Mouse (Mus musculus) adipocyte (in vitro differentiated cells): Measurements from ENCODE around the gene Gm28269.

ENCODE experiments used
- DNase-seq: peaks from one replicate; pipeline ENCODE4 v3.0.0-alpha.2; 2016; ENCODE audit warnings: low spot score

The Gm28269 gene

DNA sequence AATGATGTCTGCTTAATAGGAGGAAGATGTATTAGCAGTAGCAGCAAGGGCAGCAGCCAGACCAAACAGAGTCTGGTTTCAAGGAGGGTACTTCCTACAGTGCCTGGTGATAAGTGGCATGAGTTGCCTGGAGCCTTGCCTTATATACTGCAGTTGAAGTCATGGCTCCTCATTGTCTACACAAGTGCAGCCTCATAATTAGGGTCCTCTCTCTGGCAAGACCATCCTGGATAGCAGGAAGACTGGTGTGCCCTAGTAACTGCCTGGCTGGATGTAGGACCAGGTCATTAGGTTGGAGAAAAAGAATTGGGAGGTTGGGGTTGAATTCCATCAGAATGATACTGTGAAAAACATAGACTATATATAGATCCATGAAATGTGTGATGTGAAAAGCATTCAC is at the start of gene Gm28269:
Gene Gm28269 (minus strand): TSS at position 101 of the 400 bp plus-strand sequence.
- no peak for DNase-seq

DNA sequence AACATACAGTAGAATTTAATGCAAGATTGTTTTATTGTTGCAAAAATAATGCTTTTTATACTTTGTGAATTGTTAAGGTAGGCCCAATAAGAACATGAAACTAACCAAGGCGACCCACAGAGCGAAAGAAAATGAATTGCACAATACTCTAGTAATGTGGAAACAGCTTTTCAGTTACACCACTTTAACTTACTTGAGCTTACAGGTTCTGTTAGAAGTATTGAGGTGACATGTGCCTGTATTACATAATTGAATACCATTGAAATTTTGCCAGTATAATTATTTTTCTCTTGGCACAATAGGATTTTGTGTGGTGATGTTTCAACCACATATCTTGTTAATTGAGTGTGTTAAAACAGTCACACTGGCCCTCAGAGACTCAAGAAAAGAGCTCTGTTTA is 28.0 kb downstream of the Gm28269 start:
- no peak for DNase-seq

DNA sequence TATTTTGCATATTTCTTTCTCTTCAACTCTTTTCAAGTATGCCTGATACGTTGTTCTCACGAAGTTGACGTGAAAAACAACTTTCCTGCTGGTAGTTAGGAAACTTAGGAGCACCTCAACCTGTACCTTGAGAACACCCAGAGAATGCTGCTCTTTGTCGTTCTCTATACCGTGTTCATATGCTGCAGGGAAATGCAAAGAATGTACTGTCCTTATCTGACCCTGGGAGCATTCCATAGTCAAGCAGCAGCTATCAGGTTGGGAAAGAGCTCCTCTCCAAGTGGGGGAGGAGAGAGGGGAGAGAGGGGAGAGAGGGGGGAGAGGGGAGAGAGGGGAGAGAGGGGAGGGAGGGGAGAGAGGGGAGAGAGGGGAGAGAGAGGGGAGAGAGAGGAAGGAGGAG is 29.6 kb downstream of the Gm28269 start:
- no peak for DNase-seq

DNA sequence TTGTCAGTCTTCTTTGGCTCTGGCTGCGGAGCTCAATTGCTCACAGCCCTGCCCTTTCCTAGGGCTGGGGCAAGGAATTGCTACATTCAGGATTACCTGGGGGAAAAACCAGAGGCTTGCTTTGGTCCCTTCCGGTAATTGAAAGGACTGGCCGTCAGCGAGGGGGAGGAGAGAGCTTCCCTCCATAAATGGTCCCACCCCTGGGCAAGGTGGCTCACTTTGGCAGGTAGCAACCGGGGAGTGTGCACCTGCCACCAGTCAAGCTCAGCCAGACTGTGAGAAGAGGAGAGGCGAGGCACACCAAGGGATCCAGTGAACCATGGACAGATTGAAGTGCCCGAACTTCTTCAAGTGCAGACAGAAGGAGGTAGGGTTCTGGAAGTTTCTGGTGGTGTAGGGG is 30.1 kb downstream of the Gm28269 start, which contains the start of gene Slc6a14:
Gene Slc6a14 (plus strand): TSS at position 68 of the 400 bp plus-strand sequence.
- DNase-seq: no peak

DNA sequence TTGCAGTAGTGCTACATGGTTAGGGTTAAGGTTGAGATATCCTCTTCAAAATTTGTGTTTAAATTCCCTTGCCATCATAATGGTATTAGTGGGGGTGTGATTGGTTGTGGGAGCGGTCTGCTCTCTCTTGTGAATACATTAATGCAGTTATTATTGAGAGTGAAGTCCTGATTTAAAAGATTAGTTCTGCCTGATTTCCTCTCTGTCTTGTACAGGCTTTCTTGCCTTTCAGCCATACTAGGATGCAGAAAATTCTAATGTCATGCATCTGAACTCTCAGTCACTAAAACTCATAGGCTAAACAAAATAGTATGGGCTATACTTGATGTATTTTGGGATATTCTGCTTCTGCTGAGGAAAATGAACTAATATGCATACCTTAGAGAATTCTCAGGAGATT is 40.4 kb downstream of the Gm28269 start:
- DNase-seq: no peak

DNA sequence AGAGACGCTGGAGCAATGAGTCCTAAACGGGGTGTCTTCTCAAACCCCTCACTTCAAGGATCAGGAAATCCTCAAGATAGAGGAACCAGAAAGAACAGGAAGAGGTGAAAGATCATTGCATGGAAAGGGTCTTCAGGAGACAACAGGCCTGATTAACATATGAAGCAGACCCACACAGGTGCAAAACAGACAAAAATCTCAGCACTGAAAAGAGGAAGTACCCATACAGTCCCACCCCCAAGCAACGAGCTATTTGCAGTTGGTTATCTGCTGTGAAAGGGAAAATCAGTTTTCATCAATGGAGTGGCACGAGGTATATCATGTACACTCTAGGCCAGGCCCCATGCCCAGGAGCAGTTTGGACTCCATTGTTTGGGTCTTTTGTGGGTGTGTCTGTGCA is 43.3 kb downstream of the Gm28269 start:
- DNase-seq: no peak

DNA sequence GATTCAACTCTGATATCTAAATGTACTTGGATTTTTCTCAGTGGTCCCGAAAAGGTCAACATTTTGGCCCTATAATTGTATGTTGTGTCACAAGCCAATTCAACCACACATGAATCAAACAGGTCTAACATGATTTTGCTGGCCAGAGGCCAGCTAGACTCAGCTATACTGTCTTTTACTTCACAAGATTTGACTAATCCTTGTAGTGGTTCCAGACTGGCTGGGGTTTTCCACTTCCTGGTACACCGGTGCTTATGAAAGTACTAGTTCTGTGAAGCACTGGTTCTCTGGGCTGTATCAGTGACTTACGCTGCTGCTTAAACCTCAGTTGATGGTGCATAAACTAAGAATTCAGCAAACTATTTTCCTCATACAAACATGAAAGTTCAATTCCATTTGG is 49.2 kb downstream of the Gm28269 start:
- DNase-seq: peak; percentile 5

DNA sequence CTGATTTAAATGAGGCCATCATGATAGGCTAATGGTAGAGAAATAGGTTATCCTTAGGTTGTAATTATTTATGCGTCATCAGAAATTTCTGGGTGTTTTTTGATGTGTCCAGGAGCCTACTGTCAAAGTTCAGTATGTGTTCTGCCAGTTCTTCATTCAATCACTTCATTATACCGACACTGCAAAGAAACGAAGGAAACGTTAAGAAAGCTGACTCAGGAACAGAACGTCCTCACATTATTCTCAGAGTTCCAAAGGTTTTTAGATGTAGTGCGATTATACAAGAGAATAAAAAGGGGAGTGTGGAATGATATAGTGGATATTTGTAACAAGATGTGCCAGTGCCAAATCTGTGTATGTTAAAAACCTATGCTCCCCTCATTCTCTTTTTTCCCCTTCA is 49.7 kb downstream of the Gm28269 start:
- no peak for DNase-seq
